Mouse (Mus musculus): ENCODE results near the gene Snx32.
A peak's percentile ranks its signal among the peaks of the same experiment; 100 is the strongest.

Gene Snx32

DNA sequence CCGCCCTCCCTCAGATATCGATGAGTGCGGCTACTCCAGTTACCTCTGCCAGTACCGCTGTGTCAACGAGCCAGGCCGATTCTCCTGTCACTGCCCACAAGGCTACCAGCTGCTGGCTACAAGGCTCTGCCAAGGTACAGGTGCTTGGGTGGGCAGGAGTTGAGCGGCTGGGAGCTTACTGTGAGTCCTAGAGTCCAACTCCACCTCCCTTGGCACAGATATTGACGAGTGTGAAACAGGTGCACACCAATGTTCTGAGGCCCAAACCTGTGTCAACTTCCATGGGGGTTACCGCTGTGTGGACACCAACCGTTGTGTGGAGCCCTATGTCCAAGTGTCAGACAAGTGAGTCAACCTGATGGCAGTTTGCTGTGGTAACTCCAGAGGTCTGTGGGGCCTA lies 30.3 kb downstream of the Snx32 start:
- no peak for DNase-seq

DNA sequence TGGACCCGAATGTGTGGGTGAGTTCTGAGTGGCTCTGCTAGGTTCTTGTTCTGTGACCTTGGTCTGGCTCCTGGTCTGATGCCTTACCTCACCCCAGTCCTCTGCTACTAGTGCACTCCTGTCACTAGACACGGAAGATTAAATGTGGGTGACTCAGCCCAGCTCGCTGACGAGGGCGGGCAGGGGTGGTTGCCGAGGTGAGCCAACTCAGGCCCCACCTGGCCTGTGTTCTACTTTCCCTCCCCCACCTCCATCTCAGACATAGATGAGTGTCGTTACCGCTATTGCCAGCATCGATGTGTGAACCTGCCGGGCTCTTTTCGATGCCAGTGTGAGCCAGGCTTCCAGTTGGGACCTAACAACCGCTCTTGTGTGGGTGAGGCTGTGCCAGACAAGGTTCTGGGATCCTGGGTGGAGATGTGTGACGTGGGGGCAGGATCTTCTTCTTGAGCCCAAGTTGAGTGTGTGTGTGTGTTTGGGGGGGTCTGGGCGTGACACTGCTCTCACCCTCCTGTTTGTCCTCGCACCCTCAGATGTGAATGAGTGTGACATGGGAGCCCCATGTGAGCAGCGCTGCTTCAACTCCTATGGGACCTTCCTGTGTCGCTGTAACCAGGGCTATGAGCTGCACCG lies 32.6 kb downstream of the Snx32 start:
- no peak for DNase-seq

GRCm38 (mm10) chr19:5477004-5477667 lies 33.2 kb downstream of the Snx32 start:
- no peak for DNase-seq

DNA sequence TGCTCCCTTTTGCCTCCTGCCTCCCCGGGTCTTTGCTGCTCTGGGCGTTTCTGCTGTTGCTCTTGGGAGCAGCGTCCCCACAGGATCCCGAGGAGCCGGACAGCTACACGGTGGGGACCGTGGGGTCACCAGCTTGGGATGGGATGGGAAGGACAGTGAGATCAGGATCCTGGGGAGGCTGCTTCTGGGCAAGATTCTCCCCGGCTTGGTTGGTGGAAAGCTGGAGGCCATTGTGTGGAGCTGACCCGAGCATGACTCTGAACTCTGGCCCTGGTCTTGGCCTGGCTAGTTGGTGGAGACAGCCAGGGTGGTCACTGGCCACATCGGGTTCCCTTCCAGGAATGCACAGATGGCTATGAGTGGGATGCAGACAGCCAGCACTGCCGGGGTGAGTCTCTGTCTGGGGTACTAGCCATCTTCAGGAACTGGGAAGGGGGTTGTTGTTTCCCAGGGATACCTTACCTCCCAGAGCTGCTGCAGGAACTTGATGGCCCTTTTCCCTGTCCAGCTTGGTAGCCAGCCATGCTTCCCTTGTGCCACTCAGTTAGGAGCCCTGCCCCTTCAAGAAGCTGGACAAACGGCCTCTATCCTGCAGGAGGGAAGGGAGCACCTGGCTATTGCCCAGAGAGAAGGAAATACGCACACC lies 35.1 kb downstream of the Snx32 start:
- DNase-seq: no peak

DNA sequence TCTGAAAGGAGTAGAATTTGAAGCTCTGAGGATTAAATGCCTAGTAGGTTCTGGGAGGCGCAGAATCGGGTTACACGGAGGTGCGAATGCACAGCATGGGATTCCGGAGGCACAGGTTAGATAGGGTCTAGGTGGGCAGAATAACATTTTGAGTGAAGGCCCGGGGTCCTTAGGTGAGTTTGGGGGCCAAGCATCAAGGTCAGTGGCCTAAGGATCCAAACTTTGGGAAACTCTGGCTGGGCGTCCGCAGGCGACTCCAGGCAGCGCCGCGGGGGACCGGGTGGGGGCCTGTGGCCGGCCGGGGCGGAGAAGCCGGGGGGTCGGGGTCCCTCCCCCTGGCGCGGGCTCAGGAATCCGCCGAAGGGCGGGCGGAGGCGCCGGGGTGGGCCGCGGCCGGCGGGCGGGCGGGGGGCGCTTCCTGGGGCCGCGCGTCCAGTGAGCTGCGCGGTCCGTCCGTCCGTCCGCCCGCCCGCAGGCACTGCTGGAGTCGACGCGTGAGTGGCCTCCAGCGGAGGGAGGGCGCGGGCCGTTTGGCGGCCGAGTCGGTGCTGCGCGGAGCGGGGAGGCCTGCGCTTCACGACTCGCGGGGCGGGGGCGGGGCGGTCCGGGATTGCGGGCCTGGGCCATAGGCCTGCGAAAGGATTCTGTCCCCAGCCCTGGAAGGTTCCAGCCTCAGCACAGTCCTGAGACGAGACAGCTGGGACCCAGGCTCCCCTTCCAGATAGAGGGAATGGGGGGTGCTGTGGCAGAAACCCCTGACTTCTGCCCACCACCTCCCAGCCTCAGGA lies 35.9 kb downstream of the Snx32 start:
- DNase-seq: peak; percentile 74

- DNase-seq: peak; percentile 89
Measured at GRCm38 (mm10) chr19:5473720-5474119, 36.6 kb downstream of the Snx32 start, which contains the start of gene Efemp2. Gene Efemp2 (plus strand): TSS chr19:5473954.

DNA sequence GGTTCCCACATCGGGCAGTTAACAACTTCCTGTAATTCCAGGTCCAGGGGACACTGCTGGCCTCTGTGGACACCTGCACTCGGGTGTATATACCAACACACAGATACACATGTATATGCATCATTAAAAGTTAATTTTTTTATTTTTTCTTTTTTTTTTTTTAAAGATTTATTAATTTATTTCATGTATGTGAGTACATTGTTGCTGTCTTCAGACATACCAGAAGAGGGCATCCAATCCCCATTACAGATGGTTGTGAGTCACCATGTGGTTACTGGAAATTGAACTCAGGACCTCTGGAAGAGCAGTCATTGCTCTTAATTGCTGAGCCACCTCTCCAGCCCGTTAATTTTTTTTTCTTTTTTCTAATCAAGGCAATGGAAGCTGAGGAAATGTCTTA lies 37.5 kb downstream of the Snx32 start:
- no peak for DNase-seq

DNA sequence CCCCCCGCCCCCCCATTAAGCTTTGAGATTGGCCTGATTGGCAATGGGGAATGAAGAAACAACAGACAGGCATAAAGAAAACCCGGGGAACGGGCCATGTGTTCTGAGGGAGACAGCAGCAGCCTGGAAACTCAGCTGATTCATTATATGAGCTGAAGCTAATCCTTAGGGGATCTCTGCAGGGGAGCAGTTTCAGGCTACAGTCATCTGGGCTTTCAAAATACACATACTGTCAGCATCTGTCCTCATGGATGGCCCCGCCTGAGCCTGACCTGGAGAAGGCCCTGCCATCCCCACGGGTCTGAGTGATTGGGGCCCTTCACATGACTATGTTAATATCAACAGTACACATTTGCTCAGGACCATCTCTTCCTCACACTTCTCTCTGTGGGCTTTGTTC lies 38.5 kb downstream of the Snx32 start:
- DNase-seq: no peak

DNA sequence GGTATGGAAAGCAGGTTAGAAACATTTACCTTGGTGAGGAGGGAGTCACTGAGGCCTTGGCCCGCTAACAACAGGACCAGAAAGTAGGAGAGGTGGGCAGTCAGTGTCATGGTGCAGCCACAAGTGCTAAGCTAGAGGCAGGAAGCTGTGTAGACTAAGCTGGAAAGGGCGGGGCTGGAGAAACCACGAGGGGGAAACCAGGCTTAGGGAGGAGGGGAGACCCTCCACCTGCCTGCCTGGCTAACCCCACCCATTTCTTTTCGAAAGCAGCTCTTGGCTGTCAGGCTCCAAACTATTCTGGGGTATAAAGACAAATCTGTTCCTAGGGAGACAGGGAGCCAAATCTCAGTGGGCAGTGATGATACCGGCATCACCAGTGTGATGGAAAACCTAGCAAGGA lies 42.0 kb downstream of the Snx32 start, which contains the start of gene Ctsw:
TSS of gene Ctsw (minus strand) at position 134 of the 400 bp plus-strand sequence.
- DNase-seq: no peak

DNA sequence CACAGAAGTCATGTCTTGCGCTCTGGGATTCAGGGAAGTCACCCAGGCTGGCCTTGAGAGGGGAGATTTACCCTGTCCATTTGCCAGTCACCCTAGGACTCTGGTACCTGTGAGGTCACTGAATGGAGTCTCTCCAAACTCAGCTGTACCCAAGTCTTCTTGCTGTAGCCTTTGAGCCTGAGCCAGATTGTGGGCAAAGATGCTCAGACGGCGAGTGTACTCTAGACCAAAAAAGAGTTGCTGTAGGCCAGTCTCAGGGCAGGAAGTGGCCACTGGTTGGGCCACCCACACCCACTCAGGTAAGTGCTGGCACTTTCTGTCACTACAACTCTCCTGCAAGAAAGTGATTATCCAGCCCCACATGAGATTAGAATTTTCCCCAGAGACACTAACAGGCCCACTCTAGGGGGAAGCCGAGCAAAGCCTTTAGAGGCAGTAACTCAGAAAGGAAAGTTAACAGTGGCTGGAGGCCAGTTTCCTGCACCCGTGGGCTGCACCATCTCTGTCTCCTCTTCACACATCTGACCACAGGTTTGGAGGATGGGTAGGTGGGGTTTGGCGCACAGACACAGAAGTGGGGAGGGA lies 43.3 kb downstream of the Snx32 start:
- DNase-seq: no peak

DNA sequence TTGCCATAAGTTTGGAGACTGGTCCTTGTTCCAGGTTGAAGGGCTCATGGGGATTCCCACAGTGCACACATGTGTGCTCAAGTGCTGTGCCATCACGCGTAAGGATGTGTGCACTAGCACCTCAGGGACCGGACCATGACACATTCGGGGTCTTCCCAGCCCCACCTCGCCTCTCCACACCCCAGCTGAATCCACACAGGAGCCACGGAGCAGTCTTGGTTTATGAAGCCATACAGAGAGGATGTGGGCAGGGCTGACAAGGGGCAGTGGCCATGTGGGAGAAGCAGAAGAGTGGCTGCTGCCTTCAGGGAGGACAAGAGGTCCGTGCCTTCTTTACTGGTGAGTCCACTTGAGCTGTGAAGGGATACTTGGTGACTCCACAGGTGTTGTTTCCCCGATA lies 45.3 kb downstream of the Snx32 start:
- no peak for DNase-seq

DNA sequence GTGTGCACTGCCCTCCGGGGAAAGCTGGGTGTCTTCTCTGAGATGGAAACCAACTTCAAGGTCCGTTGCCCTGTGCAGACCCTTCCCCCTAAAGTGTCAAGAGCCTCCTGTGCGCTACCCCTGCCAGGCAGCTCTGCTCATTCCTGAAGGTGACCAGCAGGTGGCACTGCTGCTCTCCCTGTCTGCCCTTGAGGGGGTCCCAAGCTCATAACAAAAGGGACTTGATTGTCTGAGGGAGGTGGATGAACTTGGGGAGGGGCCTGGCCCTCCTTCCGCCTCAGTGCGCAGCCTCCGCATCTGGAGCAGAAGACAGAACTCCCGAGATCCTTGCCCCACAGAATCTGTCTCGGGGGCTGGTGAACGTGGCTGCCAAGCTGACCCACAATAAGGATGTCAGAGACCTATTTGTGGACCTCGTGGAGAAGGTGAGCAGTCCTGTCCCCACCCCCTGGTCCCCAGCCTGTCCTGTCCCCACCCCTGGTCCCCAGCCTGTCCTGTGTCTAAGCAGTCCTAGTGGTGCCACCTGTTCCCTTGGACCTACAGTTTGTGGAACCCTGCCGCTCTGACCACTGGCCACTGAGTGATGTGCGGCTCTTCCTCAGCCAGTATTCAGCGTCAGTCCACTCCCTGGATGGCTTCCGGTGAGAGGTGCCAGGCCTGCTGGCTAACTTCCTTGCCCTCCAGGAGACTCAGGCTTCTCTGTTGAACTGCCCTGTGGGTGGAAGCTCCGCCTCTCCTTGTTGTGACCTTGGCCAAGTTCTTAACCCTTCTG lies 46.4 kb downstream of the Snx32 start:
- peak; percentile 67 for DNase-seq

GRCm38 (mm10) chr19:5463212-5463611 lies 47.1 kb downstream of the Snx32 start:
- DNase-seq: no peak

DNA sequence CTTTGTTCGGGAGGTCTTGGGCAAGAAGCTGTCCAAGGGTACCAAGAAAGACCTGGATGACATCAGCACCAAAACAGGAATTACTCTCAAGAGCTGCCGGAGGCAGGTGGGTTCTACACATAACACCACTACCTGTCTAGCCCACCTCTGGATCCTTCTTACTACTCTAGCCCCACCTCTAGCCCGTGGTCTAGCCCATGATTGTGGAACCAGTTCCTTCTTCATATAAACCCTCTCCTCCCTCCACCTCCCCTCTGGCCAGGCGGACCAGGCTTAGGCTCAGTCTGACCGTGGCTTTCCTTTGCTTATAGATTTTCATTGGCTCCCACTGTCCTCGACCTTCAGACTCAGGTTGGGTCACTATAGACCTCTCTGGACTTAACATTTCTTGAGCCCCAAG lies 48.9 kb downstream of the Snx32 start:
- no peak for DNase-seq

- peak; percentile 92 for DNase-seq
Measured at GRCm38 (mm10) chr19:5460465-5460911, 49.9 kb downstream of the Snx32 start, which contains the start of gene Fibp. Gene Fibp (plus strand): TSS chr19:5460615.

- no peak for DNase-seq
Measured at GRCm38 (mm10) chr19:5459896-5460295, 50.4 kb downstream of the Snx32 start.

- DNase-seq: no peak
Measured at GRCm38 (mm10) chr19:5459019-5459418, 51.3 kb downstream of the Snx32 start.

- DNase-seq: no peak
Measured at GRCm38 (mm10) chr19:5457746-5458442, 52.4 kb downstream of the Snx32 start, which contains the start of gene Ccdc85b. Gene Ccdc85b (minus strand): TSS chr19:5457894.

DNA sequence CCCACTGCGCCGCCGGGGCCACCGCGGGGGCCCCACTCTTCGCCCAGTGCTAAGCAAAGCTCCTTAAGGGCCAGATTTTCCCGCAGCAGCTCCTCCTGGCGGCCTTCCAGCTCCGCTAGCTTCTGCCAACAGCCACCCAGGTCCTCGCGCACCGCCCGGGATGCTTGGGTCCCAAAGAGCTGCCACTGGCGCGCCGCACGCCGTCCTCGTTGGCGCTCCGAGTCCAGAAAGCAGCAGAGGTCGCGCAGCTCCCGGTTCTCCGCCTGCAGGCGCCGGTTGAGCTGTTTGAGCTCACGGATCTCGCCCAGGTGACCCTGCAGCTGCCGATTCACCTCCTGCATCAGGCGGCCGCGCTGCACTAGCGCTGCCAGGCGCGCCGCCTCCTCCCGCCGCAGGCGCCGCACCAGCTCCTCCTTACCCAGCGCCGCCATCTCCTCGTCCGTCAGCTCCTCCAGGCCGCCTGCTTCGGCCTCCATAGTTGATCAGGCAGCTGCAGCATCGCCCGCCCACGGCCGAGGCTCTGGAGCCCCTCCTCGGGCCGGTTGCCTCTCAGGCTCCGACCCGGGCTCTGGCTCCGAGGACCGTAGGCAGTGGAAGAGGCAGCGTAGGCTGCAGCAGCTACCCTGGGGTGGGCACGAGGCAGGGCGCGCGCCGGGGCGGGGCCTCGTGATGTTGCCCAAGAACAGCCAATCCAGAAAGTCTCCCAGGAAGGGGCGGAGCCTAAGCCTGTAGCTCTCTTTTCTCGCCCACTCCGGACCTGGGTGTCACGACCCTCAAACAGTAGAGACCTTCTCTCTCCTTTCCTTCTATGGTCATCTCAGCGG lies 53.2 kb downstream of the Snx32 start:
- DNase-seq: peak; percentile 97

- DNase-seq: peak; percentile 67
Measured at GRCm38 (mm10) chr19:5456241-5456921, 54.0 kb downstream of the Snx32 start.
